Mouse (Mus musculus) liver, embryonic 11.5 days (tissue): ENCODE measurements around the gene Sms. TPM values are rescaled to one million over a fixed set of nuclear protein-coding genes. Genes with fewer than 3 reads are reported as not detected.

Experiments used
- ATAC-seq: fragments of 200-750 bp; cut with Nextera tagmentation; replicated peaks from 2 replicates; pipeline ENCODE4 v1.8.0; 2017; ENCODE audit warnings: moderate number of reproducible peaks, mild to moderate bottlenecking, moderate TSS enrichment, moderate library complexity; ENCODE audit not compliant: low FRiP score
- DNase-seq: peaks from one replicate; pipeline ENCODE4 v3.0.0-alpha.2; 2017; ENCODE audit warnings: low spot score
- H3K27ac ChIP-seq: fragments of 300-500 bp; sonication (generic); 2 replicates; pipeline ENCODE4 v1.5.1; 2014; ENCODE audit warnings: mild to moderate bottlenecking, low read depth, low read length, control low read depth
- H3K27me3 ChIP-seq: fragments of 300-500 bp; sonication (generic); replicated peaks from 2 replicates; pipeline ENCODE4 v1.6.1; 2014; ENCODE audit warnings: low read length, mixed read lengths; ENCODE audit not compliant: control insufficient read depth, insufficient read depth
- H3K36me3 ChIP-seq: fragments of 300-500 bp; sonication (generic); 2 replicates; pipeline ENCODE4 v1.6.1; 2014; ENCODE audit warnings: mild to moderate bottlenecking, low read length, moderate library complexity, mixed read lengths; ENCODE audit not compliant: control insufficient read depth, insufficient read depth
- H3K4me1 ChIP-seq: fragments of 300-500 bp; sonication (generic); replicated peaks from 2 replicates; pipeline ENCODE4 v1.6.1; 2014; ENCODE audit warnings: low read length, mixed read lengths; ENCODE audit not compliant: control insufficient read depth, insufficient read depth
- H3K4me2 ChIP-seq: fragments of 300-500 bp; sonication (generic); 2 replicates; pipeline ENCODE4 v1.6.1; 2014; ENCODE audit warnings: mild to moderate bottlenecking, control low read depth, moderate library complexity
- H3K4me3 ChIP-seq: fragments of 300-500 bp; sonication (generic); 2 replicates; pipeline ENCODE4 v1.5.1; 2014; ENCODE audit warnings: low read depth, low read length, control low read depth
- H3K9ac ChIP-seq: fragments of 300-500 bp; sonication (generic); 2 replicates; pipeline ENCODE4 v1.6.1; 2014; ENCODE audit warnings: low read depth, low read length, control low read depth
- H3K9me3 ChIP-seq: fragments of 300-500 bp; sonication (generic); 2 replicates; pipeline ENCODE4 v1.6.1; 2016; ENCODE audit warnings: low read length, inconsistent platforms, mixed read lengths; ENCODE audit not compliant: control insufficient read depth
- WGBS: fragments of 180-500 bp; shearing (Covaris S2); extraction: QIAGEN DNeasy Blood & Tissue Kit; methylation state at CpG from one replicate; pipeline ENCODE4 v1.1.7; 2014; 5-methylcytosine and 5-hydroxymethylcytosine counted together
- polyA plus RNA-seq: library from polyadenylated mRNA; unstranded; fragments of >200 nt; fragmentation: Nextera tagmentation; extraction: Ambion mirVana; gene quantifications from 2 replicates; pipeline ENCODE4 v1.2.1, GENCODE M21; 2014

Sms gene
- polyA plus RNA-seq, 1 experiment from 2014 or later: 63.3 TPM

GRCm38 (mm10) chrX:157415212-157415611 lies 76.9 kb downstream of the Sms start, which contains the start of gene Phex:
Phex (minus strand) TSS chrX:157415312.
- Histone ChIP-seq H3K27ac (no peak within 1 kb of the TSS), H3K4me1 (no peaks in the 10 kb centered on the region), H3K4me3 (no peak within 1 kb of the TSS), H3K9me3 (no peaks in the 10 kb centered on the region), H3K4me2 (no peak within 1 kb of the TSS), H3K9ac (no peak within 1 kb of the TSS), H3K27me3 (no peaks in the 10 kb centered on the region), H3K36me3 (no peaks in the 10 kb centered on the region)
- 59% methylated on average over 5 of the region's 5 CpGs for WGBS
- ATAC-seq (no peak), DNase-seq (no peak)

- H3K9me3 ChIP-seq: no peaks in the 10 kb centered on the region
- H3K4me2 ChIP-seq: no peak overlapping the region
- WGBS: 67% methylated on average over 6 of the region's 6 CpGs
- H3K27me3 ChIP-seq: no peaks in the 10 kb centered on the region
- no peaks in the 10 kb centered on the region for H3K36me3 ChIP-seq
- no peak overlapping the region for H3K9ac ChIP-seq
- no peaks in the 10 kb centered on the region for H3K4me1 ChIP-seq
- DNase-seq (no peak), ATAC-seq (no peak)
- H3K27ac ChIP-seq: no peak overlapping the region
- H3K4me3 ChIP-seq: no peak overlapping the region
Measured at GRCm38 (mm10) chrX:157404919-157405318, 87.2 kb downstream of the Sms start.

Other genes with a start within 250 kb of the Sms start
- 0.10 and 0.25 TPM in 2 replicates for gene Phex, start 77.0 kb downstream of the Sms start, polyA plus RNA-seq
- gene Yy2, start 76.7 kb upstream of the Sms start, polyA plus RNA-seq: 4.1 and 4.2 TPM in 2 replicates
- 19.5 and 21.2 TPM in 2 replicates for gene Mbtps2, start 106.4 kb upstream of the Sms start, polyA plus RNA-seq
- gene Smpx, start 206.6 kb upstream of the Sms start, polyA plus RNA-seq: 0.79 and 3.7 TPM in 2 replicates